Mouse (Mus musculus): ENCODE measurements around the gene Cntn5.

The Cntn5 gene

GRCm38 (mm10) chr9:10340751-10341150 lies 563.8 kb downstream of the Cntn5 start:
- TF ChIP-seq POU5F1 (IDR thresholded peaks at IDR 0.05; ENCODE audit: borderline replicate concordance, low read length) = no peak
- TF ChIP-seq CTCF (conservative IDR thresholded peaks at IDR 0.05; ENCODE audit: low read length) = no peak
- no peak for TF ChIP-seq NANOG (IDR thresholded peaks at IDR 0.05; ENCODE audit: borderline replicate concordance, low read length)
- Histone ChIP-seq H3K4me3 (replicated peaks; ENCODE audit: low read length) (no peak overlapping the region), H3K27me3 (ENCODE audit: insufficient read depth, low read length) (no peaks in the 10 kb centered on the region), H3K9me3 (ENCODE audit: low read length) (peaks cover 9% of the 10 kb centered on the region), H3K4me1 (replicated peaks; ENCODE audit: low read depth, low read length) (peaks cover 19% of the 10 kb centered on the region), H3K36me3 (ENCODE audit: insufficient read depth, low read length) (no peaks in the 10 kb centered on the region)

- Histone ChIP-seq H3K4me1 (replicated peaks; ENCODE audit: low read depth, low read length) (peaks cover 19% of the 10 kb centered on the region), H3K9me3 (ENCODE audit: low read length) (peaks cover 9% of the 10 kb centered on the region), H3K27me3 (ENCODE audit: insufficient read depth, low read length) (no peaks in the 10 kb centered on the region), H3K36me3 (ENCODE audit: insufficient read depth, low read length) (no peaks in the 10 kb centered on the region), H3K4me3 (replicated peaks; ENCODE audit: low read length) (no peak overlapping the region)
- TF ChIP-seq POU5F1 (IDR thresholded peaks at IDR 0.05; ENCODE audit: borderline replicate concordance, low read length) (no peak), CTCF (conservative IDR thresholded peaks at IDR 0.05; ENCODE audit: low read length) (no peak)
Measured at GRCm38 (mm10) chr9:10339716-10340115, 564.9 kb downstream of the Cntn5 start.

GRCm38 (mm10) chr9:10324697-10325368 lies 579.7 kb downstream of the Cntn5 start:
- H3K9me3 ChIP-seq (ENCODE audit: low read length) = no peaks in the 10 kb centered on the region
- H3K27me3 ChIP-seq (ENCODE audit: insufficient read depth, low read length) = no peaks in the 10 kb centered on the region
- no peaks in the 10 kb centered on the region for H3K36me3 ChIP-seq (ENCODE audit: insufficient read depth, low read length)
- no peak overlapping the region for H3K4me3 ChIP-seq (replicated peaks; ENCODE audit: low read length)
- H3K4me1 ChIP-seq (replicated peaks; ENCODE audit: low read depth, low read length) = no peaks in the 10 kb centered on the region
- no peak for TF ChIP-seq NANOG (IDR thresholded peaks at IDR 0.05; ENCODE audit: borderline replicate concordance, low read length)
- TF ChIP-seq CTCF (conservative IDR thresholded peaks at IDR 0.05; ENCODE audit: low read length) = peak; percentile 60
- TF ChIP-seq POU5F1 (IDR thresholded peaks at IDR 0.05; ENCODE audit: borderline replicate concordance, low read length) = no peak

GRCm38 (mm10) chr9:10269342-10269741 lies 635.2 kb downstream of the Cntn5 start:
- TF ChIP-seq NANOG (IDR thresholded peaks at IDR 0.05; ENCODE audit: borderline replicate concordance, low read length) = peak; percentile 45; the same call in 1 of the 2 replicates
- TF ChIP-seq POU5F1 (IDR thresholded peaks at IDR 0.05; ENCODE audit: borderline replicate concordance, low read length) = no peak
- TF ChIP-seq CTCF (conservative IDR thresholded peaks at IDR 0.05; ENCODE audit: low read length) = no peak
- no peak overlapping the region for H3K4me3 ChIP-seq (replicated peaks; ENCODE audit: low read length)
- H3K9me3 ChIP-seq (ENCODE audit: low read length) = no peaks in the 10 kb centered on the region
- peaks cover 24% of the 10 kb centered on the region for H3K4me1 ChIP-seq (replicated peaks; ENCODE audit: low read depth, low read length)
- H3K27me3 ChIP-seq (ENCODE audit: insufficient read depth, low read length) = no peaks in the 10 kb centered on the region
- H3K36me3 ChIP-seq (ENCODE audit: insufficient read depth, low read length) = no peaks in the 10 kb centered on the region

- TF ChIP-seq POU5F1 (IDR thresholded peaks at IDR 0.05; ENCODE audit: borderline replicate concordance, low read length) (no peak), NANOG (IDR thresholded peaks at IDR 0.05; ENCODE audit: borderline replicate concordance, low read length) (no peak), CTCF (conservative IDR thresholded peaks at IDR 0.05; ENCODE audit: low read length) (no peak)
- Histone ChIP-seq H3K4me3 (replicated peaks; ENCODE audit: low read length) (no peak overlapping the region), H3K27me3 (ENCODE audit: insufficient read depth, low read length) (no peaks in the 10 kb centered on the region), H3K4me1 (replicated peaks; ENCODE audit: low read depth, low read length) (peaks cover 24% of the 10 kb centered on the region), H3K36me3 (ENCODE audit: insufficient read depth, low read length) (no peaks in the 10 kb centered on the region), H3K9me3 (ENCODE audit: low read length) (no peaks in the 10 kb centered on the region)
Measured at GRCm38 (mm10) chr9:10268836-10269235, 635.7 kb downstream of the Cntn5 start.

- Histone ChIP-seq H3K9me3 (ENCODE audit: low read length) (no peaks in the 10 kb centered on the region), H3K27me3 (ENCODE audit: insufficient read depth, low read length) (no peaks in the 10 kb centered on the region), H3K36me3 (ENCODE audit: insufficient read depth, low read length) (no peaks in the 10 kb centered on the region), H3K4me3 (replicated peaks; ENCODE audit: low read length) (no peak overlapping the region), H3K4me1 (replicated peaks; ENCODE audit: low read depth, low read length) (peaks cover 24% of the 10 kb centered on the region)
- no peak for TF ChIP-seq POU5F1 (IDR thresholded peaks at IDR 0.05; ENCODE audit: borderline replicate concordance, low read length)
- no peak for TF ChIP-seq CTCF (conservative IDR thresholded peaks at IDR 0.05; ENCODE audit: low read length)
- TF ChIP-seq NANOG (IDR thresholded peaks at IDR 0.05; ENCODE audit: borderline replicate concordance, low read length) = no peak
Measured at GRCm38 (mm10) chr9:10265616-10266015, 639.0 kb downstream of the Cntn5 start.

- H3K4me1 ChIP-seq (replicated peaks; ENCODE audit: low read depth, low read length) = peaks cover 24% of the 10 kb centered on the region
- H3K36me3 ChIP-seq (ENCODE audit: insufficient read depth, low read length) = no peaks in the 10 kb centered on the region
- TF ChIP-seq POU5F1 (IDR thresholded peaks at IDR 0.05; ENCODE audit: borderline replicate concordance, low read length) (no peak), CTCF (conservative IDR thresholded peaks at IDR 0.05; ENCODE audit: low read length) (no peak), NANOG (IDR thresholded peaks at IDR 0.05; ENCODE audit: borderline replicate concordance, low read length) (no peak)
- peaks cover 9% of the 10 kb centered on the region; the same call in 1 of the 2 replicates for H3K9me3 ChIP-seq (ENCODE audit: low read length)
- H3K4me3 ChIP-seq (replicated peaks; ENCODE audit: low read length) = no peak overlapping the region
- no peaks in the 10 kb centered on the region for H3K27me3 ChIP-seq (ENCODE audit: insufficient read depth, low read length)
Measured at GRCm38 (mm10) chr9:10233364-10233763, 671.2 kb downstream of the Cntn5 start.

GRCm38 (mm10) chr9:10232066-10232465 lies 672.5 kb downstream of the Cntn5 start:
- H3K4me1 ChIP-seq (replicated peaks; ENCODE audit: low read depth, low read length) = peaks cover 24% of the 10 kb centered on the region
- TF ChIP-seq NANOG (IDR thresholded peaks at IDR 0.05; ENCODE audit: borderline replicate concordance, low read length) (no peak), CTCF (conservative IDR thresholded peaks at IDR 0.05; ENCODE audit: low read length) (no peak), POU5F1 (IDR thresholded peaks at IDR 0.05; ENCODE audit: borderline replicate concordance, low read length) (no peak)
- peaks cover 5% of the 10 kb centered on the region; the same call in 1 of the 2 replicates for H3K9me3 ChIP-seq (ENCODE audit: low read length)
- H3K36me3 ChIP-seq (ENCODE audit: insufficient read depth, low read length) = no peaks in the 10 kb centered on the region
- no peak overlapping the region for H3K4me3 ChIP-seq (replicated peaks; ENCODE audit: low read length)
- H3K27me3 ChIP-seq (ENCODE audit: insufficient read depth, low read length) = no peaks in the 10 kb centered on the region

GRCm38 (mm10) chr9:10230973-10231372 lies 673.6 kb downstream of the Cntn5 start:
- Histone ChIP-seq H3K4me1 (replicated peaks; ENCODE audit: low read depth, low read length) (peaks cover 24% of the 10 kb centered on the region), H3K36me3 (ENCODE audit: insufficient read depth, low read length) (no peaks in the 10 kb centered on the region), H3K27me3 (ENCODE audit: insufficient read depth, low read length) (no peaks in the 10 kb centered on the region), H3K9me3 (ENCODE audit: low read length) (peaks cover 5% of the 10 kb centered on the region; the same call in 1 of the 2 replicates), H3K4me3 (replicated peaks; ENCODE audit: low read length) (no peak overlapping the region)
- no peak for TF ChIP-seq POU5F1 (IDR thresholded peaks at IDR 0.05; ENCODE audit: borderline replicate concordance, low read length)
- no peak for TF ChIP-seq CTCF (conservative IDR thresholded peaks at IDR 0.05; ENCODE audit: low read length)
- TF ChIP-seq NANOG (IDR thresholded peaks at IDR 0.05; ENCODE audit: borderline replicate concordance, low read length) = no peak
